Mouse (Mus musculus): ENCODE measurements at regions not wholly inside any gene's neighbourhood (a gene's known extent, or its start where the extent isn't known, plus 50 kb on each side); places are given as distances from the start of the nearest gene placed in this dataset.
A peak's percentile ranks its signal among the peaks of the same experiment; 100 is the strongest.

DNA sequence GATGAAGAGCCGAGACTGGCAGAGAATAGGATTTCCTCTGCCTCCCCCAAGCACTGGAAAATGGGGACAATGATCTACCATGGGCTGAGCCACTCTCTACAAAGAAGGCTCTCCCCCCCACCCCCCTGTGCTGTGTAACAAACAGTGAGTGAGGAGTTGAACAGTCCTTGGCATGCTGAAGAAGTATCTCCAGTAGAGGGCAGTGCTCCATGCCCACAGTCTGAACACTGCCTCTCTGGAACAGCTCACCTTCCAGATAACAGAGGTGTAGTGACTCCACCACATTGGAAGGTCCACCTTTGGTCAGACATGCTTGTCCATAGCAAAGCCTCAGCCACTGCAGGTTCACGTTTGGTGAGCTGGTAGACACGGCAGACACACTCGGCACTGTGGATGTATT lies 85.2 kb upstream of the Bach2 start:
- Histone ChIP-seq H3K27ac (ENCODE audit: low read depth) (no peak overlapping the region), H3K4me2 (ENCODE audit: low read depth, low read length) (no peak overlapping the region), H3K36me3 (replicated peaks; ENCODE audit: control insufficient read depth, insufficient read depth, low read length) (no peaks in the 10 kb centered on the region), H3K4me1 (ENCODE audit: control insufficient read depth, insufficient read depth) (no peaks in the 10 kb centered on the region), H3K9ac (replicated peaks; ENCODE audit: low read depth, low read length) (no peak overlapping the region), H3K4me3 (ENCODE audit: low read depth, low read length) (no peak overlapping the region), H3K9me3 (replicated peaks; ENCODE audit: control insufficient read depth, low read length) (no peaks in the 10 kb centered on the region), H3K27me3 (ENCODE audit: control insufficient read depth, insufficient read depth, low read length) (no peaks in the 10 kb centered on the region)
- ATAC-seq (ENCODE audit: insufficient read depth, low read depth) (peak; percentile 68), DNase-seq (ENCODE audit: low spot score) (peak; percentile 33)
- WGBS = 65% methylated on average over 4 of the region's 4 CpGs
- TF ChIP-seq EP300 (IDR thresholded peaks at IDR 0.05; ENCODE audit: low read depth) = no peak
- TF ChIP-seq CTCF (IDR thresholded peaks at IDR 0.05; ENCODE audit: low read depth) = peak; percentile 72

DNA sequence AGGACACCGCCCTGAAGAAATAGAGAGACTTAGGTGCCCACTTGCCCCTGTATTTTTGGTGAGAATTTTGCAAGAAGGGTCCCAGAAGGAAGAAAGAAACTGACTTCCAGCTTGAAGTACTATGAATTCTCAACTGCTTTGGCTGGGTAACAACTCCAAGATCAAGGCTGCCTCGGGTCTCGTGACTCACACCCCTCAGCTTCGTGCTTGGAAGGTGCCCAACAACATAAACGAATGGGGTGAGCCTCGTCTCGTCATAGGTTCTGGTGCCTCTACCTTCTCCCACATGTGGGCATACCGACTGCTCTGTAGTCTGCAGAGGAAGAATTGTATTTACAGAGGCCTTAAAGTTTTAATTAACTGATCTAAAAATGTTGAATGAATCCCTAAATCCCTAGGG lies 81.6 kb upstream of the Bach2 start:
- no peak for ATAC-seq (ENCODE audit: insufficient read depth, low read depth)
- no peak overlapping the region for H3K4me2 ChIP-seq (ENCODE audit: low read depth, low read length)
- TF ChIP-seq CTCF (IDR thresholded peaks at IDR 0.05; ENCODE audit: low read depth) (no peak), EP300 (IDR thresholded peaks at IDR 0.05; ENCODE audit: low read depth) (no peak)
- H3K4me3 ChIP-seq (ENCODE audit: low read depth, low read length) = no peak overlapping the region
- peaks cover 7% of the 10 kb centered on the region; the same call in 1 of the 2 replicates for H3K4me1 ChIP-seq (ENCODE audit: control insufficient read depth, insufficient read depth)
- no peaks in the 10 kb centered on the region for H3K9me3 ChIP-seq (replicated peaks; ENCODE audit: control insufficient read depth, low read length)
- no peak overlapping the region for H3K9ac ChIP-seq (replicated peaks; ENCODE audit: low read depth, low read length)
- 62% methylated on average over 8 of the region's 8 CpGs for WGBS
- H3K27me3 ChIP-seq (ENCODE audit: control insufficient read depth, insufficient read depth, low read length) = no peaks in the 10 kb centered on the region
- no peaks in the 10 kb centered on the region for H3K36me3 ChIP-seq (replicated peaks; ENCODE audit: control insufficient read depth, insufficient read depth, low read length)
- DNase-seq (ENCODE audit: low spot score) = no peak
- H3K27ac ChIP-seq (ENCODE audit: low read depth) = no peak overlapping the region

DNA sequence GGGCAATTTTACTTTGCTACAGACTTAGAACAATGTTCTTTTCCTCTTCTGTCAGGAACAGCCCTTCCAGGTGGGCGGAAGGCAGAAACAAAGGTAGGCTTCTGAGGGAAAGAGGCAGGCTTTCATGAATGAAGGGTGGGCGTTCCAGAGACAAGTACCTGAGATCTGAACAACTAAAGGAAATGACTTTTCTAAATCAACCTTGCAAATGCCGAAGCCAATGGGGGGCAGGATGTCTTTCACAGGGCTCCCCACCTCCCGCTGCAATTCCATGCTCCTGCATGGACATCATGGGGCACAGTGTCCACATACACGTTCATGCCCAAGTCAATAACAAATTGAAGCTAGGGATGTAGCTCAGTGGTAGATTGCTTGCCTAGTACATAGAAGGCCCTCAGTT lies 80.2 kb upstream of the Bach2 start:
- WGBS = 75% methylated on average over 5 of the region's 5 CpGs
- H3K9me3 ChIP-seq (replicated peaks; ENCODE audit: control insufficient read depth, low read length) = no peaks in the 10 kb centered on the region
- H3K36me3 ChIP-seq (replicated peaks; ENCODE audit: control insufficient read depth, insufficient read depth, low read length) = no peaks in the 10 kb centered on the region
- H3K27ac ChIP-seq (ENCODE audit: low read depth) = no peak overlapping the region
- H3K4me2 ChIP-seq (ENCODE audit: low read depth, low read length) = no peak overlapping the region
- ATAC-seq (ENCODE audit: insufficient read depth, low read depth) = no peak
- H3K9ac ChIP-seq (replicated peaks; ENCODE audit: low read depth, low read length) = no peak overlapping the region
- H3K4me1 ChIP-seq (ENCODE audit: control insufficient read depth, insufficient read depth) = peaks cover 12% of the 10 kb centered on the region; the same call in 1 of the 2 replicates
- H3K4me3 ChIP-seq (ENCODE audit: low read depth, low read length) = no peak overlapping the region
- no peak for DNase-seq (ENCODE audit: low spot score)
- no peak for TF ChIP-seq EP300 (IDR thresholded peaks at IDR 0.05; ENCODE audit: low read depth)
- TF ChIP-seq CTCF (IDR thresholded peaks at IDR 0.05; ENCODE audit: low read depth) = no peak
- H3K27me3 ChIP-seq (ENCODE audit: control insufficient read depth, insufficient read depth, low read length) = no peaks in the 10 kb centered on the region

DNA sequence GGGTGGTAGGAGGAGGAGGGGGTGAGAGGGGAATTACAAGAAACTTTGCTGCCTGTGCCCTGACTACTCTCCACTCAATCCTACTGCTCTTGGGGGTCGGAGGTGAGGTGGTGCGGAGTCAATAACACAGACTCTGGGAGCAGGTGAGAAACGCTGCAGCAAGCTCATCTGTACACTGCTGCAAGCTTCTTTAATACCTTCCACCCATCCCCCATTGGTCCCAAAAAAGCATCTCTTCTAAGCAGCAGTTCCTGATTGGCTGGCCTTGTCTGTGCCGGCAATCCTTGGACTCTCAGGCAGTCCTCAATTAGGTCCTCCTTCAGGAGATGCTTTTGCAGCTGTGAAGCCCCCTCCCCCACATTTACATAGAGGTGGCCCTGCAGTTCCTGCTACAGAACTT lies 79.7 kb upstream of the Bach2 start:
- 64% methylated on average over 4 of the region's 4 CpGs for WGBS
- H3K4me2 ChIP-seq (ENCODE audit: low read depth, low read length) = no peak overlapping the region
- no peaks in the 10 kb centered on the region for H3K27me3 ChIP-seq (ENCODE audit: control insufficient read depth, insufficient read depth, low read length)
- ATAC-seq (ENCODE audit: insufficient read depth, low read depth) (no peak), DNase-seq (ENCODE audit: low spot score) (no peak)
- no peaks in the 10 kb centered on the region for H3K36me3 ChIP-seq (replicated peaks; ENCODE audit: control insufficient read depth, insufficient read depth, low read length)
- H3K9ac ChIP-seq (replicated peaks; ENCODE audit: low read depth, low read length) = no peak overlapping the region
- no peak overlapping the region for H3K4me3 ChIP-seq (ENCODE audit: low read depth, low read length)
- no peaks in the 10 kb centered on the region for H3K9me3 ChIP-seq (replicated peaks; ENCODE audit: control insufficient read depth, low read length)
- TF ChIP-seq CTCF (IDR thresholded peaks at IDR 0.05; ENCODE audit: low read depth) (no peak), EP300 (IDR thresholded peaks at IDR 0.05; ENCODE audit: low read depth) (no peak)
- H3K27ac ChIP-seq (ENCODE audit: low read depth) = no peak overlapping the region
- peaks cover 12% of the 10 kb centered on the region; the same call in 1 of the 2 replicates for H3K4me1 ChIP-seq (ENCODE audit: control insufficient read depth, insufficient read depth)

DNA sequence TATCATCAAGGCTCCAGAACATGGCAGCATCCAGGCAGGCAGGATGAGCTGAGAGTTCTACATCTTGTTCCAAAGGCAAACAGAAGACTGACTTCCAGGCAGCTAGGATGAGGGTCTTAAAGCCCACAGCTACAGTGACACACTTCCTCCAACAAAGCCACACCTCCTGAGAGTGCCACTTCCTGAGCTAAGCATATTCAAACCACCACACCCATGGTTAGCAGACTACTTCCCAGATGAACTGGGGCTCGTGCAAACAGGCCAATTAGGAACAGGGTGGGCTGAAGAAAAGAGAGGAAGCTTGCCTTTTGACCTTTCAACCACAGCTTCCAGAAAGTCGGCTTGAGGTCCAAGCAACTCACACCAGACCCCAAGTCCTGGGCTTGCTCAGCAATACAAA lies 77.8 kb upstream of the Bach2 start:
- no peak overlapping the region for H3K4me2 ChIP-seq (ENCODE audit: low read depth, low read length)
- TF ChIP-seq CTCF (IDR thresholded peaks at IDR 0.05; ENCODE audit: low read depth) (no peak), EP300 (IDR thresholded peaks at IDR 0.05; ENCODE audit: low read depth) (no peak)
- H3K36me3 ChIP-seq (replicated peaks; ENCODE audit: control insufficient read depth, insufficient read depth, low read length) = no peaks in the 10 kb centered on the region
- H3K27me3 ChIP-seq (ENCODE audit: control insufficient read depth, insufficient read depth, low read length) = no peaks in the 10 kb centered on the region
- no peak overlapping the region for H3K4me3 ChIP-seq (ENCODE audit: low read depth, low read length)
- no peak overlapping the region for H3K27ac ChIP-seq (ENCODE audit: low read depth)
- ATAC-seq (ENCODE audit: insufficient read depth, low read depth) (no peak), DNase-seq (ENCODE audit: low spot score) (no peak)
- no peaks in the 10 kb centered on the region for H3K9me3 ChIP-seq (replicated peaks; ENCODE audit: control insufficient read depth, low read length)
- H3K4me1 ChIP-seq (ENCODE audit: control insufficient read depth, insufficient read depth) = peaks cover 12% of the 10 kb centered on the region; the same call in 1 of the 2 replicates
- 69% methylated on average over 2 of the region's 2 CpGs for WGBS
- no peak overlapping the region for H3K9ac ChIP-seq (replicated peaks; ENCODE audit: low read depth, low read length)

All from heart, postnatal 0 days (tissue).